Mouse (Mus musculus) heart, embryonic 11.5 days (tissue): Measurements from ENCODE around the gene Bmf. TPM values are rescaled to one million over a fixed set of nuclear protein-coding genes. Genes with fewer than 3 reads are reported as not detected.
A peak's percentile ranks its signal among the peaks of the same experiment; 100 is the strongest.

Source experiments
- ATAC-seq: fragments of 200-750 bp; cut with Nextera tagmentation; replicated peaks from 2 replicates; pipeline ENCODE4 v1.8.0; 2017; ENCODE audit warnings: moderate library complexity; ENCODE audit not compliant: insufficient number of reproducible peaks, low FRiP score, low TSS enrichment
- H3K27ac ChIP-seq: fragments of 300-500 bp; sonication (generic); 2 replicates; pipeline ENCODE4 v1.5.1; 2014; ENCODE audit warnings: mild to moderate bottlenecking, low read depth, low read length
- H3K27me3 ChIP-seq: fragments of 300-500 bp; sonication (generic); 2 replicates; pipeline ENCODE4 v1.6.1; 2014; ENCODE audit warnings: mild to moderate bottlenecking, low read length, mixed read lengths; ENCODE audit not compliant: control insufficient read depth, insufficient read depth
- H3K36me3 ChIP-seq: fragments of 300-500 bp; sonication (generic); 2 replicates; pipeline ENCODE4 v1.6.1; 2014; ENCODE audit warnings: mild to moderate bottlenecking, low read length, moderate library complexity, mixed read lengths; ENCODE audit not compliant: control insufficient read depth, insufficient read depth
- H3K4me1 ChIP-seq: fragments of 300-500 bp; sonication (generic); 2 replicates; pipeline ENCODE4 v1.6.1; 2014; ENCODE audit warnings: low read length; ENCODE audit not compliant: control insufficient read depth, insufficient read depth
- H3K4me2 ChIP-seq: fragments of 300-500 bp; sonication (generic); 2 replicates; pipeline ENCODE4 v1.6.1; 2014; ENCODE audit warnings: mild to moderate bottlenecking, moderate library complexity
- H3K4me3 ChIP-seq: fragments of 300-500 bp; sonication (generic); 2 replicates; pipeline ENCODE4 v1.5.1; 2014; ENCODE audit warnings: low read depth, low read length
- H3K9ac ChIP-seq: fragments of 300-500 bp; sonication (generic); 2 replicates; pipeline ENCODE4 v1.6.1; 2014; ENCODE audit warnings: mild to moderate bottlenecking, low read depth, low read length, moderate library complexity
- H3K9me3 ChIP-seq: fragments of 300-500 bp; sonication (generic); replicated peaks from 2 replicates; pipeline ENCODE4 v1.6.1; 2016; ENCODE audit warnings: low read length; ENCODE audit not compliant: control insufficient read depth
- WGBS: fragments of 180-500 bp; shearing (Covaris S2); extraction: QIAGEN DNeasy Blood & Tissue Kit; methylation state at CpG from one replicate; pipeline ENCODE4 v1.1.7; 2014; ENCODE audit not compliant: insufficient replicate concordance; 5-methylcytosine and 5-hydroxymethylcytosine counted together
- polyA plus RNA-seq: library from polyadenylated mRNA; unstranded; fragments of >200 nt; fragmentation: Nextera tagmentation; extraction: Ambion mirVana; gene quantifications from 2 replicates; pipeline ENCODE4 v1.2.1, GENCODE M21; 2014

Gene Bmf
- polyA plus RNA-seq, 1 experiment from 2014 or later: 3.7 TPM

- ATAC-seq: no peak
Observed at GRCm38 (mm10) chr2:118532401-118532800, 17.1 kb downstream of the Bmf start.

GRCm38 (mm10) chr2:118529466-118530181, 19.9 kb downstream of the Bmf start:
- ATAC-seq: peak; percentile 52
- H3K4me2 ChIP-seq: 0 out of 2 replicates have a peak overlapping the region, but pooled peaks have one; percentile 2
- peak overlapping the region; percentile 84 for H3K27ac ChIP-seq
- WGBS: 17% methylated on average over 7 of the region's 7 CpGs
- no peaks in the 10 kb centered on the region for H3K36me3 ChIP-seq
- no peaks in the 10 kb centered on the region for H3K27me3 ChIP-seq
- H3K4me3 ChIP-seq: no peak overlapping the region
- no peaks in the 10 kb centered on the region for H3K9me3 ChIP-seq
- H3K4me1 ChIP-seq: peaks cover 51% of the 10 kb centered on the region
- H3K9ac ChIP-seq: peak overlapping the region; percentile 58

More at GRCm38 (mm10) chr2:118532401-118532800, 17.1 kb downstream of the Bmf start:
- no peaks in the 10 kb centered on the region for H3K9me3 ChIP-seq
- H3K4me2 ChIP-seq: no peak overlapping the region
- H3K4me3 ChIP-seq: no peak overlapping the region
- H3K27ac ChIP-seq: peak overlapping the region; percentile 79
- H3K36me3 ChIP-seq: no peaks in the 10 kb centered on the region
- no peaks in the 10 kb centered on the region for H3K27me3 ChIP-seq
- WGBS: 43% methylated on average over 10 of the region's 10 CpGs
- peaks cover 64% of the 10 kb centered on the region for H3K4me1 ChIP-seq
- 0 out of 2 replicates have a peak overlapping the region, but pooled peaks have one; percentile 12 for H3K9ac ChIP-seq

- Histone ChIP-seq H3K27me3 (no peaks in the 10 kb centered on the region), H3K4me1 (peaks cover 42% of the 10 kb centered on the region), H3K4me3 (no peak overlapping the region), H3K4me2 (no peak overlapping the region), H3K36me3 (no peaks in the 10 kb centered on the region), H3K9me3 (no peaks in the 10 kb centered on the region), H3K9ac (no peak overlapping the region), H3K27ac (no peak overlapping the region)
- 83% methylated on average over 5 of the region's 5 CpGs for WGBS
- ATAC-seq: no peak
Observed at GRCm38 (mm10) chr2:118526545-118526944, 22.9 kb downstream of the Bmf start.

GRCm38 (mm10) chr2:118524811-118525210, 24.7 kb downstream of the Bmf start:
- Histone ChIP-seq H3K27me3 (no peaks in the 10 kb centered on the region), H3K27ac (no peak overlapping the region), H3K4me3 (no peak overlapping the region), H3K9ac (no peak overlapping the region), H3K4me2 (no peak overlapping the region), H3K36me3 (no peaks in the 10 kb centered on the region), H3K4me1 (peaks cover 36% of the 10 kb centered on the region), H3K9me3 (no peaks in the 10 kb centered on the region)
- 80% methylated on average over 3 of the region's 3 CpGs for WGBS
- ATAC-seq: no peak

GRCm38 (mm10) chr2:118523163-118523730, 26.2 kb downstream of the Bmf start:
- Histone ChIP-seq H3K36me3 (no peaks in the 10 kb centered on the region), H3K27me3 (no peaks in the 10 kb centered on the region), H3K4me3 (no peak overlapping the region), H3K9ac (no peak overlapping the region), H3K27ac (peak overlapping the region; percentile 78), H3K9me3 (no peaks in the 10 kb centered on the region), H3K4me2 (no peak overlapping the region), H3K4me1 (peaks cover 27% of the 10 kb centered on the region)
- WGBS: 46% methylated on average over 5 of the region's 5 CpGs
- ATAC-seq: no peak

GRCm38 (mm10) chr2:118522265-118522664, 27.2 kb downstream of the Bmf start:
- H3K4me2 ChIP-seq: no peak overlapping the region
- H3K27me3 ChIP-seq: no peaks in the 10 kb centered on the region
- H3K36me3 ChIP-seq: no peaks in the 10 kb centered on the region
- H3K27ac ChIP-seq: peak overlapping the region; percentile 78
- H3K9me3 ChIP-seq: no peaks in the 10 kb centered on the region
- H3K4me1 ChIP-seq: peaks cover 26% of the 10 kb centered on the region
- H3K9ac ChIP-seq: 0 out of 2 replicates have a peak overlapping the region, but pooled peaks have one; percentile 16
- 6% methylated on average over 2 of the region's 2 CpGs for WGBS
- no peak overlapping the region for H3K4me3 ChIP-seq
- ATAC-seq: no peak

GRCm38 (mm10) chr2:118520042-118520933, 29.2 kb downstream of the Bmf start:
- no peak overlapping the region for H3K9ac ChIP-seq
- H3K9me3 ChIP-seq: no peaks in the 10 kb centered on the region
- 36% methylated on average over 9 of the region's 9 CpGs for WGBS
- ATAC-seq: peak; percentile 59; the same call in 1 of the 2 replicates
- H3K36me3 ChIP-seq: no peaks in the 10 kb centered on the region
- peak overlapping the region; percentile 18 for H3K27ac ChIP-seq
- peaks cover 26% of the 10 kb centered on the region for H3K4me1 ChIP-seq
- no peak overlapping the region for H3K4me2 ChIP-seq
- H3K4me3 ChIP-seq: no peak overlapping the region
- H3K27me3 ChIP-seq: no peaks in the 10 kb centered on the region
